Mouse (Mus musculus): ENCODE measurements around the gene Pdzk1ip1. TPM values are rescaled to one million over a fixed set of nuclear protein-coding genes. Genes with fewer than 3 reads are reported as not detected.

The Pdzk1ip1 gene
- polyA plus RNA-seq, 1 experiment: 8.4 TPM

DNA sequence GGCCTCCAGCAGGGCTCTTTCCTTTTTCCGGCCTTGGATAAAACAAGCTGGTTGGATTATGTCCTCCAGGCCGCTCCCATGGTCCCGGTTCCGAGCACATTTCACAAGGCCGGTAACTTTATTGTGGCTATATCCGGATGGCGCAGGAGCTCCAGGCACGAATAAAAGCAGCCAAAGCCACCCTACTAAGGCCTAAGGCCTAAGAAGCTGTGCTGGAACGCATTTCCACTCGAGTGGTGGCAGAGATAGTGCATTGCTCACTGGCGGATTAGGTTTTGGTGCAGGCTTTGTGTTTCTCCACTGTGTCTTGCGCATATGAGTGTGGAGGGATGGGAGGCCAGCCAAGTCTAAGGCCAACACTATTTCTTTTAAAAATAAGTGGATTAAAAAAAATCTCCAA, 28.6 kb upstream of the Pdzk1ip1 start:
- H3K36me3 ChIP-seq (ENCODE audit: control insufficient read depth, insufficient read depth, low read length): no peaks in the 10 kb centered on the region
- TF ChIP-seq POLR2A (IDR thresholded peaks at IDR 0.05; ENCODE audit: low read depth, low read length) (no peak), CTCF (IDR thresholded peaks at IDR 0.05; ENCODE audit: extremely low read depth, insufficient read length, insufficient replicate concordance, low read depth, low read length) (no peak)
- H3K27me3 ChIP-seq (ENCODE audit: control insufficient read depth, insufficient read depth, low read length): peaks cover 91% of the 10 kb centered on the region
- 39% methylated on average over 12 of the region's 12 CpGs for WGBS
- H3K4me3 ChIP-seq (ENCODE audit: low read depth, low read length): peak overlapping the region; percentile 5; the same call in 1 of the 2 replicates
- H3K27ac ChIP-seq (ENCODE audit: insufficient read depth, low read depth, low read length): no peak overlapping the region
- H3K4me1 ChIP-seq (ENCODE audit: control insufficient read depth, insufficient read depth, insufficient read length, low read length): peaks cover 13% of the 10 kb centered on the region

DNA sequence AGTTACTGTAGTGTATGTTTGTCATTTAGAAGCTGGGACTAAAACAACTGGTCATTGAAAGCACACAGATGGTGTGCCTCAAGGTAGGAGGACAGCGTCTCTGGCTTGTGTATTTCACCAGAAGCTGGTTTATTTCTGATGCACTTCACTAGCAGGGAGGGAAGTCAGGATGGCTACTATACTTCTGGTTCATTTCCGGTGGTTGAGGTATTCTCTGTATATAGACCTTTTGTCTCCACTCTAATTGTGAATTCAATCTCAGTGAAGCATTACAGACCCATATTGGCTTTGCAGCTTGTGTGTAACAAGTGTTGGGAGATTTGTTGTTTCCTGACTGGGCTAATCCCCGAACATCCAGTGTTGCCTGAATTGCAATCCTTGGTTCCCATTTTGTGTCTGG, 27.8 kb upstream of the Pdzk1ip1 start:
- H3K4me3 ChIP-seq (ENCODE audit: low read depth, low read length): no peak overlapping the region
- peaks cover 87% of the 10 kb centered on the region for H3K27me3 ChIP-seq (ENCODE audit: control insufficient read depth, insufficient read depth, low read length)

DNA sequence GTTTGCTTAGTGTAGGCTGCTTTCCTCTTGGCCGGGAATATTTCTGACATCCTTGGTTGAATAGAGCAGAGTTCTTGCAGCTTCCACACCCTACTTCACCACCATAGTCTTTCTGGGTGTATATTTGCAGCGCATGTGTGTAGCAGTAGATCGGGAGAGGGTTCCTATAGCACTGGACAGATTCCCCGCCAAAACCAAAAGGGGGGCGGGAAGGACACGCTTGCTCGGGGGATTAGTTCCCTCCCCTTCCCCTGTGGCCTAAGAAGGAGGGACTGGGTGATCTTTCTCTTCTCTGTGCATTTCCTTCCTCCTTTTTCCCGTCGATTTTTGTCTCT, 26.0 kb upstream of the Pdzk1ip1 start:
- Histone ChIP-seq H3K27me3 (ENCODE audit: control insufficient read depth, insufficient read depth, low read length) (peaks cover 80% of the 10 kb centered on the region), H3K4me3 (ENCODE audit: low read depth, low read length) (peak overlapping the region; percentile 51)
- 4% methylated on average over 9 of the region's 9 CpGs for WGBS

More for the DNA sequence above, 27.8 kb upstream of the Pdzk1ip1 start:
- no peak for TF ChIP-seq POLR2A (IDR thresholded peaks at IDR 0.05; ENCODE audit: low read depth, low read length)
- TF ChIP-seq CTCF (IDR thresholded peaks at IDR 0.05; ENCODE audit: extremely low read depth, insufficient read length, insufficient replicate concordance, low read depth, low read length): no peak
- H3K36me3 ChIP-seq (ENCODE audit: control insufficient read depth, insufficient read depth, low read length): no peaks in the 10 kb centered on the region
- WGBS: 37% methylated on average over 3 of the region's 3 CpGs
- H3K4me1 ChIP-seq (ENCODE audit: control insufficient read depth, insufficient read depth, insufficient read length, low read length): peaks cover 13% of the 10 kb centered on the region
- H3K27ac ChIP-seq (ENCODE audit: insufficient read depth, low read depth, low read length): no peak overlapping the region

DNA sequence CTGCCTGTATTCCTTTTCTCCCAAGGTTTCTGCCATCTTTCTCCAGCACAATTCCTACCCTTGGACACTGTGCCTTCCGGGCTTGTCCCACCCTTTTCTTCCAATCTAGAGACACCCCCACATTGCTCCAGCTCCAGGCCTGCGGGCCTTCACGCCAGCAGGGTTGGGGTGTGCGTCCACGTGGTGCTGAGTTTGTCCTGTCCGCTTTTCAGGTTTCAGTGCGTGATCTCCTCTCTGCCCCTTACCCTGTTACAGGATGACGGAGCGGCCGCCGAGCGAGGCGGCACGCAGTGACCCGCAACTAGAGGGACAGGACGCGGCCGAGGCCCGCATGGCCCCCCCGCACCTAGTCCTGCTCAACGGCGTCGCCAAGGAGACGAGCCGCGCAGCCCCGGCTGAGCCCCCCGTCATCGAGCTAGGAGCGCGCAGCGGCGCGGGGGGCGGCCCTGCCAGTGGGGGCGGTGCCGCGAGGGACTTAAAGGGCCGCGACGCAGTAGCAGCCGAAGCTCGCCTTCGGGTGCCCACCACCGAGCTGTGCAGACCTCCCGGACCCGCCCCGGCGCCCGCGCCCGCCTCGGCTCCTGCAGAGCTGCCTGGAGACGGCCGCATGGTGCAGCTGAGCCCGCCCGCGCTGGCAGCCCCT, 25.5 kb upstream of the Pdzk1ip1 start:
- under 1% methylated on average over 58 of the region's 58 CpGs for WGBS
- no peaks in the 10 kb centered on the region for H3K36me3 ChIP-seq (ENCODE audit: control insufficient read depth, insufficient read depth, low read length)
- no peak for TF ChIP-seq POLR2A (IDR thresholded peaks at IDR 0.05; ENCODE audit: low read depth, low read length)
- no peak for TF ChIP-seq CTCF (IDR thresholded peaks at IDR 0.05; ENCODE audit: extremely low read depth, insufficient read length, insufficient replicate concordance, low read depth, low read length)
- peaks cover 76% of the 10 kb centered on the region for H3K27me3 ChIP-seq (ENCODE audit: control insufficient read depth, insufficient read depth, low read length)
- H3K4me3 ChIP-seq (ENCODE audit: low read depth, low read length): peak overlapping the region; percentile 51
- no peak overlapping the region for H3K27ac ChIP-seq (ENCODE audit: insufficient read depth, low read depth, low read length)
- H3K4me1 ChIP-seq (ENCODE audit: control insufficient read depth, insufficient read depth, insufficient read length, low read length): peaks cover 6% of the 10 kb centered on the region; the same call in 1 of the 2 replicates

More for the DNA sequence above, 26.0 kb upstream of the Pdzk1ip1 start:
- no peaks in the 10 kb centered on the region for H3K36me3 ChIP-seq (ENCODE audit: control insufficient read depth, insufficient read depth, low read length)
- H3K4me1 ChIP-seq (ENCODE audit: control insufficient read depth, insufficient read depth, insufficient read length, low read length): peaks cover 6% of the 10 kb centered on the region; the same call in 1 of the 2 replicates
- TF ChIP-seq CTCF (IDR thresholded peaks at IDR 0.05; ENCODE audit: extremely low read depth, insufficient read length, insufficient replicate concordance, low read depth, low read length) (no peak), POLR2A (IDR thresholded peaks at IDR 0.05; ENCODE audit: low read depth, low read length) (no peak)
- H3K27ac ChIP-seq (ENCODE audit: insufficient read depth, low read depth, low read length): no peak overlapping the region

DNA sequence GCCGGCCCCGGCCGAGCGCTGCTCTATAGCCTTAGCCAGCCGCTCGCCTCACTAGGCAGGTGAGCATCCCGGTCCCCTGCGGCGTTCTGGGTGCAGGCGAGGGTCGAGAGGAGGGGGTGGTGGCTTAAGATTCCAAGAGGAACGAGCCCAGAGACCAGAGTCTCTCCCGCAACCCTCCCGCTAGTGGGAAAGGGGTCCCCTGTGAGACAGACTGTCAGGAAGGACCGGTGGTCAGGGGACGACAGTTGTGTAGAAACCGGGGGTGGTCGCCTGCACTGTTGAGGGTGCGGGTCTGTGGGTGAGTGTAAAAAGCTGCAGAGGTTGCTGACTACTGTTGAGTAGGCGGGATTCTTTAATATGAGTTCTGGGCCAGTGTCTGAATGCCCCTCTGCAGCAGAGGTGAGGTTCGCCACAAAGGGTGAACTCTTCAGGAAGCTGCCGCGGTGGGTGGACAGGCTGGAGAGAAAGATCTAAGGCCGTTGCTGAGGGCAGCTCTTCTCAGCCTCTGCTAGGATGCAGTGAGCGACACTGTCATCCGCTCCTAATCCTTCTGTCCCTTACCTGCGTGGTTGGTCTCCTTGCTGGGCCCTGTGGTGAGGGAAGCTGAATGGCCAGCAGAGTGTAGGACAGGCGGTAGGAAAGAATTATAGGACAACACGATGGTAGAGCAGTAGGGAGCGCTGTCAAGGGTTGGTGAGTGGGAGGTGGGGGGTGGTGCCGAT, 24.8 kb upstream of the Pdzk1ip1 start:
- Histone ChIP-seq H3K27me3 (ENCODE audit: control insufficient read depth, insufficient read depth, low read length) (peaks cover 70% of the 10 kb centered on the region), H3K27ac (ENCODE audit: insufficient read depth, low read depth, low read length) (no peak overlapping the region), H3K4me1 (ENCODE audit: control insufficient read depth, insufficient read depth, insufficient read length, low read length) (peaks cover 6% of the 10 kb centered on the region; the same call in 1 of the 2 replicates), H3K36me3 (ENCODE audit: control insufficient read depth, insufficient read depth, low read length) (no peaks in the 10 kb centered on the region), H3K4me3 (ENCODE audit: low read depth, low read length) (peak overlapping the region; percentile 51)
- no peak for TF ChIP-seq CTCF (IDR thresholded peaks at IDR 0.05; ENCODE audit: extremely low read depth, insufficient read length, insufficient replicate concordance, low read depth, low read length)
- no peak for TF ChIP-seq POLR2A (IDR thresholded peaks at IDR 0.05; ENCODE audit: low read depth, low read length)
- WGBS: 8% methylated on average over 31 of the region's 31 CpGs

DNA sequence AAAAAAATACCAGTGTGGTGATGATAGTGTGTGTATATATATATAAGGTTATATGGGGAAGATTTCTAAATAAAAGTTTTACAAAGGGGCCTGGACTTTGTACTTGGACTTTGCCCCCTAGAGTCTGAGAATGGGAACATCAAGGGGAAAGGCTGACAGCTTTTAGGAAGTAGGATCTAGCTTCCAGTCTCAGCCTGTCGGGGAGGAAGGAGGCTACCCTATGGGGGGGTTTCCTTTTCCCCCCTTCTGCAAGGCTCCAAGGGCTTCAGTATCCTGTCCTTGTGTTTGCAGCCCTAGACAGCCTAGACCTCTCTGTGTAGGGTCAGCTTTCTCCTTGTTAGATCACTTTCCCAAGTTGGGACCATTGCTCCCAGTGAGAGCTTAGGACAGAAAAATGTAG, 16.8 kb upstream of the Pdzk1ip1 start:
- Histone ChIP-seq H3K36me3 (ENCODE audit: control insufficient read depth, insufficient read depth, low read length) (no peaks in the 10 kb centered on the region), H3K27me3 (ENCODE audit: control insufficient read depth, insufficient read depth, low read length) (peaks cover 2% of the 10 kb centered on the region; the same call in 1 of the 2 replicates), H3K4me1 (ENCODE audit: control insufficient read depth, insufficient read depth, insufficient read length, low read length) (no peaks in the 10 kb centered on the region), H3K4me3 (ENCODE audit: low read depth, low read length) (no peak overlapping the region), H3K27ac (ENCODE audit: insufficient read depth, low read depth, low read length) (no peak overlapping the region)
- 18% methylated on average over 1 of the region's 1 CpGs for WGBS
- TF ChIP-seq CTCF (IDR thresholded peaks at IDR 0.05; ENCODE audit: extremely low read depth, insufficient read length, insufficient replicate concordance, low read depth, low read length) (no peak), POLR2A (IDR thresholded peaks at IDR 0.05; ENCODE audit: low read depth, low read length) (no peak)

DNA sequence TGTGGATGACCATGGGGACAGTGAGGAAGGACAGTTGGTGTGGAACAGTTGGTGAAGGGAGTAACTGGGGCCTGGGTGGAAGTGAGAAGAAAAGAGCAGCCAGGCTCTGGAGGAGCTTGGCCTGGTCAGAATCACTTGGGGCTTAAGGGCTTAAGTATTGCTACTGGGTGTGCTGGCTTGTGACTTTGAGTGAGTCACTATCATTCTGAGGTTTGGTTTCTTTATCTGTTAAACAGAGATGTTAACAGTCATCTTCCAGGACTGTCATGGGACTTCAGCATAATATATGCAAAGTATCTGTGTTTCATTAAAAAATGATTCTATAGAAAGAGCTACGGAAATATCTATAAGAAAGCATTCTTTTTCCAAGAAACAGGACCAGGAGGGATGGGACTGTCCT, 13.7 kb upstream of the Pdzk1ip1 start:
- H3K36me3 ChIP-seq (ENCODE audit: control insufficient read depth, insufficient read depth, low read length): no peaks in the 10 kb centered on the region
- H3K27me3 ChIP-seq (ENCODE audit: control insufficient read depth, insufficient read depth, low read length): no peaks in the 10 kb centered on the region; the same call in 1 of the 2 replicates
- 92% methylated on average over 1 of the region's 1 CpGs for WGBS
- H3K27ac ChIP-seq (ENCODE audit: insufficient read depth, low read depth, low read length): no peak overlapping the region
- no peaks in the 10 kb centered on the region for H3K4me1 ChIP-seq (ENCODE audit: control insufficient read depth, insufficient read depth, insufficient read length, low read length)
- TF ChIP-seq CTCF (IDR thresholded peaks at IDR 0.05; ENCODE audit: extremely low read depth, insufficient read length, insufficient replicate concordance, low read depth, low read length) (no peak), POLR2A (IDR thresholded peaks at IDR 0.05; ENCODE audit: low read depth, low read length) (no peak)
- no peak overlapping the region for H3K4me3 ChIP-seq (ENCODE audit: low read depth, low read length)

Measured in small intestine, adult 2 months (tissue).